29 mouse cellular contexts compared by ENCODE assay signal in genomic region chr19:22595246-22595645, GRCm38 (mm10).
DNase-seq lines count a peak whose midpoint lies in the region; ATAC-seq and TF ChIP-seq lines count a peak whose summit lies in the region.
"Had no signal": no experiment of that assay in that cellular context is flagged by ENCODE, and none has a peak within 500 bp of the region (broad histone marks: within the 10 kb centered on the region; RNA-seq: fewer than 3 reads in every experiment).

No protein-coding gene starts in this region.

- ATAC-seq in frontal cortex, adult (ENCODE audit: low TSS enrichment): 0 out of 2 replicates have a peak, but pooled peaks have one; percentile 18
- peak; percentile 85 for ATAC-seq in forebrain, embryonic 11.5 days (replicated peaks; ENCODE audit: low FRiP score)
- peak; percentile 85 for ATAC-seq in forebrain, postnatal 0 days
- ATAC-seq in kidney, embryonic 14.5 days (ENCODE audit: low FRiP score, low TSS enrichment): no peak
- ATAC-seq: CD4-positive, CD25-positive, alpha-beta regulatory T cell, adult 4 months; inflammation-experienced regulatory T-cells, adult 6 months; Patski had no signal

- no peaks in the 10 kb centered on the region for H3K36me3 ChIP-seq in forebrain, embryonic 11.5 days (ENCODE audit: control insufficient read depth, insufficient read depth, low read length)
- no peaks in the 10 kb centered on the region for H3K36me3 ChIP-seq in forebrain, postnatal 0 days (ENCODE audit: insufficient read depth)
- no peaks in the 10 kb centered on the region for H3K36me3 ChIP-seq in kidney, embryonic 14.5 days (ENCODE audit: control insufficient read depth, insufficient read depth, low read length)
- H3K36me3 ChIP-seq: embryonic facial prominence, embryonic 12.5 days; hindbrain, embryonic 13.5 days; liver, embryonic 13.5 days; midbrain, embryonic 12.5 days had no signal

- H3K9ac ChIP-seq in forebrain, embryonic 11.5 days (ENCODE audit: low read length): no peak overlapping the region
- no peak overlapping the region for H3K9ac ChIP-seq in forebrain, postnatal 0 days
- no peak overlapping the region for H3K9ac ChIP-seq in kidney, embryonic 14.5 days (ENCODE audit: low read depth, low read length)
- H3K9ac ChIP-seq: embryonic facial prominence, embryonic 12.5 days; hindbrain, embryonic 13.5 days; liver, embryonic 13.5 days; midbrain, embryonic 12.5 days had no signal

- no peaks in the 10 kb centered on the region for H3K9me3 ChIP-seq in forebrain, embryonic 11.5 days (ENCODE audit: control insufficient read depth, low read length)
- H3K9me3 ChIP-seq in forebrain, postnatal 0 days (ENCODE audit: low read length): no peaks in the 10 kb centered on the region
- H3K9me3 ChIP-seq in kidney, embryonic 14.5 days (ENCODE audit: control insufficient read depth, low read length): no peaks in the 10 kb centered on the region
- H3K9me3 ChIP-seq: embryonic facial prominence, embryonic 12.5 days; hindbrain, embryonic 13.5 days; liver, embryonic 13.5 days; midbrain, embryonic 12.5 days had no signal

- no peak for TF ChIP-seq CTCF in brain, embryonic 14.5 days (IDR thresholded peaks at IDR 0.05; ENCODE audit: borderline replicate concordance, extremely low read depth, insufficient read depth, insufficient read length)
- no peak for TF ChIP-seq CTCF in forebrain, postnatal 0 days (IDR thresholded peaks at IDR 0.05; ENCODE audit: low read depth)

- TF ChIP-seq POLR2A in brain, embryonic 14.5 days (IDR thresholded peaks at IDR 0.05; ENCODE audit: borderline replicate concordance, extremely low read depth, insufficient read depth, insufficient read length, poor library complexity, severe bottlenecking): no peak

- H3K27ac ChIP-seq in forebrain, embryonic 11.5 days (ENCODE audit: low read depth, low read length): no peak overlapping the region
- no peak overlapping the region for H3K27ac ChIP-seq in forebrain, postnatal 0 days (ENCODE audit: low read depth, low read length)
- no peak overlapping the region for H3K27ac ChIP-seq in kidney, embryonic 14.5 days (ENCODE audit: low read depth, low read length)
- H3K27ac ChIP-seq: embryonic facial prominence, embryonic 12.5 days; hindbrain, embryonic 13.5 days; liver, embryonic 13.5 days; midbrain, embryonic 12.5 days had no signal

- 7% methylated on average over 2 of the region's 2 CpGs for WGBS in forebrain, embryonic 11.5 days
- WGBS in forebrain, postnatal 0 days: 15% methylated on average over 2 of the region's 2 CpGs
- 64% methylated on average over 2 of the region's 2 CpGs for WGBS in kidney, embryonic 14.5 days

- no peaks in the 10 kb centered on the region for H3K4me1 ChIP-seq in forebrain, embryonic 11.5 days (replicated peaks; ENCODE audit: control insufficient read depth, insufficient read depth, low read length)
- H3K4me1 ChIP-seq in forebrain, postnatal 0 days (ENCODE audit: insufficient read depth): no peaks in the 10 kb centered on the region
- H3K4me1 ChIP-seq in kidney, embryonic 14.5 days (ENCODE audit: control insufficient read depth, insufficient read depth, low read length): no peaks in the 10 kb centered on the region
- H3K4me1 ChIP-seq: hindbrain, embryonic 13.5 days; liver, embryonic 13.5 days; midbrain, embryonic 12.5 days had no signal

- peaks cover 22% of the 10 kb centered on the region for H3K27me3 ChIP-seq in forebrain, embryonic 11.5 days (ENCODE audit: control insufficient read depth, insufficient read depth, low read length)
- no peaks in the 10 kb centered on the region for H3K27me3 ChIP-seq in forebrain, postnatal 0 days (ENCODE audit: insufficient read depth, low read length)
- H3K27me3 ChIP-seq in kidney, embryonic 14.5 days (ENCODE audit: control insufficient read depth, insufficient read depth, low read length): no peaks in the 10 kb centered on the region
- H3K27me3 ChIP-seq: embryonic facial prominence, embryonic 12.5 days; hindbrain, embryonic 13.5 days; liver, embryonic 13.5 days; midbrain, embryonic 12.5 days had no signal

- no peak overlapping the region for H3K4me2 ChIP-seq in forebrain, embryonic 11.5 days (ENCODE audit: low read depth, low read length, severe bottlenecking)
- H3K4me2 ChIP-seq in forebrain, postnatal 0 days (ENCODE audit: low read depth): no peak overlapping the region
- no peak overlapping the region for H3K4me2 ChIP-seq in kidney, embryonic 14.5 days (replicated peaks; ENCODE audit: low read depth, low read length)
- H3K4me2 ChIP-seq: embryonic facial prominence, embryonic 12.5 days; heart, embryonic 11.5 days; hindbrain, embryonic 13.5 days; liver, embryonic 13.5 days; midbrain, embryonic 12.5 days had no signal

- no peak overlapping the region for H3K4me3 ChIP-seq in forebrain, embryonic 11.5 days (ENCODE audit: low read depth, low read length)
- no peak overlapping the region for H3K4me3 ChIP-seq in forebrain, postnatal 0 days (ENCODE audit: low read depth, low read length)
- no peak overlapping the region for H3K4me3 ChIP-seq in kidney, embryonic 14.5 days (ENCODE audit: low read length)
- H3K4me3 ChIP-seq: embryonic facial prominence, embryonic 12.5 days; erythroblast, embryonic 14.5 days; hindbrain, embryonic 13.5 days; liver, embryonic 13.5 days; midbrain, embryonic 12.5 days had no signal

- DNase-seq in frontal cortex, postnatal 36 days (ENCODE audit: low spot score in 2 of 2): no peak
- peak; percentile 91 for DNase-seq in brain, embryonic 14.5 days (ENCODE audit: low read depth)
- no peak for DNase-seq in forebrain, embryonic 11.5 days (ENCODE audit: low spot score)
- peak; percentile 36 for DNase-seq in forebrain, postnatal 0 days
- DNase-seq in spleen, postnatal 10 days (ENCODE audit: low spot score in 2 of 2): no peak
- DNase-seq in T-cell, adult 2 months (ENCODE audit: low spot score): no peak
- DNase-seq: adrenal gland, adult 2 months; cerebellum, adult 18-20 months; cerebellum, postnatal 14 days; gastrocnemius, postnatal 14 days; heart, adult 11 months; kidney, adult 18-20 months; kidney, postnatal 10 days; liver, embryonic 13.5 days; lung, adult 2 months; lung, postnatal 14 days; right cerebral cortex, postnatal 25 days; spleen, adult 18-20 months; thymus, postnatal 25 days had no signal

Comparison
In these comparisons a context has a peak if more than half of its experiments do, and no peak if none do; other contexts are left out.
1. DNase-seq: peak in brain, embryonic 14.5 days (single experiment) and forebrain, postnatal 0 days (single experiment); none in frontal cortex, postnatal 36 days (0 of 2), forebrain, embryonic 11.5 days (single experiment), spleen, postnatal 10 days (0 of 2) and T-cell, adult 2 months (single experiment).